Mouse (Mus musculus): ENCODE measurements at regions not wholly inside any gene's neighbourhood (a gene's known extent, or its start where the extent isn't known, plus 50 kb on each side); places are given as distances from the start of the nearest gene placed in this dataset.

- no peak for DNase-seq (ENCODE audit: low spot score)
Observed at GRCm38 (mm10) chr3:154513566-154513965, 82.9 kb upstream of the Cryz start.

DNA sequence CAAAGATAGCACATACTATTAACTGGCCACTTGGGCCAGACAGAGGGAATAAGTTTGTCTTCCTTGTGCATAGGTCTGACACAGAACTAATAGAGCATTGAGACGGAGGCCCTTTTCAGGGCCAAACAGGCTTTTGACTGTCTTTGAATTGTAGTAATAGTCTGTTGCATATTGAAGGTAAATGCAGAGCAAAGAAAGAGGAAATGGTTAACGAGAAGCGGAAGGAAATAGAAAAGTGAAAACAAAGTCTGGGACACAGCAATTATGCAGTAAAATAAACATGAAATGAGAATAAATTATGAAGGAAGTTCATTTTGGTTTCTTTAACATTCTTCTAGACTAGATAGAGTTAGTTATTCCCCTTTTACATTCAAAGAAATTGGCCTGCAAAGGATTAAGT is 86.4 kb upstream of the Cryz start:
- no peak for DNase-seq (ENCODE audit: low spot score)

GRCm38 (mm10) chr3:154509394-154509793 is 87.1 kb upstream of the Cryz start:
- no peak for DNase-seq (ENCODE audit: low spot score)

GRCm38 (mm10) chr3:154493387-154493920 is 103.1 kb upstream of the Cryz start:
- no peak for DNase-seq (ENCODE audit: low spot score)

DNA sequence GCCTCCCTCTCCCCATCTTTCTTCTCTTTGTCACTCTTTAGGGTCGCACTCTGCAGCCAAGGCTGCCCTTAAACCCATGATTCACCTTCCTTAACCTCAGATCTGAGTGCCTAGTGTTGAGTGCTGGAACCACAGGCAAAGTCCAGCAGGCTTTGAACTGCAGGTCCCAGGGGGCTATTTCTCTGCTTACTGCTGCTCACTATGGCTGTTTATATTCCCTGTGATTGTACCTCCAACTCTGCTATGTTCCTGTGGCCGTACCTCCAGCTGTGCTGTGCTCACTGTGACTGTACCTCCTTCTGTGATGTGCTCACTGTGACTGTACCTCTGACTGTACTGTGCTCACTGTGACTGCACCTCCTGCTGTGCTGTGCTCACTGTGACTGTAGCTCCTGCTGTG is 124.1 kb upstream of the Cryz start:
- no peak for DNase-seq (ENCODE audit: low spot score)

- peak; percentile 8 for DNase-seq (ENCODE audit: low spot score)
Observed at GRCm38 (mm10) chr3:154467581-154468374, 128.7 kb upstream of the Cryz start.

DNA sequence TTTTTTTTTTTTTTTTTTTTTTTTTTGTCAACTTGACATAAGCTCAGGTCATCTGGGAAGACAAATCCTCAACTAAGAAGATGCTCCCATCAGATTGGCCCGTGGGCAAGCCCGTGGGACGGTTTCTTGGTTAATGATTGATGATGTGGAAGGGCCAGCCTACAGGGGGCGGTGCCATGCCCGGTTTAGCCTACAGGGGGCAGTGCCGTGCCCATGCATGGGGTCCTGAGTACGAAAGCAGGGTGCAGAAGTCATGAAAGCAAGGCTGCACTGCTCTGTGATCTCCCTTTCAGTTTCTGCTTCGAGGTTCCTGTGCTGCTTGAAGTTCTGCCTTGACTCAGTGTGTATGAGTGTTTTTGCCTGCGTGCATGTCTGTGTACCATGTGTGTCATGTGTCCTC is 127.7 kb upstream of the Lhx8 start:
- DNase-seq (ENCODE audit: low spot score), result no peak

DNA sequence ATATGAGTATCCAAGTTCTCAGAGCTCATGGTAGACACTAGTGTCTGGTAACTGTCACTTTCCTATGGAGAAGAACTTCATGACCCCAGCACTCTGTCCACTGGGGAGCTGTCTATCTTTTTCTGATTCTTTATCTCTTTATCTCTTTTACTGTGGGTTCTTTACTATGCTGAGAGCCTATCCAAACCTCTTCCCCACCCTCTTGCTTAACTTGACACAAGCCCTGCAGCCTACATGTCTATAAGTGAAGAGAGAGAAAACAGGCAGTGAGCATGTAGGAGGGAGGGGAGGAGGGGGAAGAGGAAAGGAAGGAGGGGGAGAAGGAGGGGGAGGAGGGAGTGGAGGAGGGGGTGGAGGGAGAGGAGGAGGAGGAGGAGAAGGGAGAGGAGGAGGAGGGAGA is 122.6 kb upstream of the Lhx8 start:
- DNase-seq (ENCODE audit: low spot score), result no peak

DNA sequence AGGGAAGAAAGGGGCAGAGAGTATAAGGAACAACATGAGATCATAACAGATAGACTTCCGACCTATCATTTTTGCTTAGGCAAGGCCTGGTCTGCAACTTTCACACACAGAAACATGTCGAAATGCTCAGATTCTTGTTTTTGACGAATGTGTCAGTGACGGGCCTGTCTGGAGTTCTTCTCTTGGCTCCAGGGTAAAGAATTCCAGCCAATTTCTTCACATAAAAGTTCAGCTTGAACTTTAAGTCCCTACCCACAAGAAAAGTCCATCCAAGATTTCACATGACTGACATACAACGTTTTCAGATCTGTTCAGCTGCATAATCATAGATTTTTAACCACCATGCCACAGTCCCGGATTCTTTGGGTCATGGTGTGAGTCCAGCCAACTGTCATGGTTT is 122.1 kb upstream of the Lhx8 start:
- no peak for DNase-seq (ENCODE audit: low spot score)

DNA sequence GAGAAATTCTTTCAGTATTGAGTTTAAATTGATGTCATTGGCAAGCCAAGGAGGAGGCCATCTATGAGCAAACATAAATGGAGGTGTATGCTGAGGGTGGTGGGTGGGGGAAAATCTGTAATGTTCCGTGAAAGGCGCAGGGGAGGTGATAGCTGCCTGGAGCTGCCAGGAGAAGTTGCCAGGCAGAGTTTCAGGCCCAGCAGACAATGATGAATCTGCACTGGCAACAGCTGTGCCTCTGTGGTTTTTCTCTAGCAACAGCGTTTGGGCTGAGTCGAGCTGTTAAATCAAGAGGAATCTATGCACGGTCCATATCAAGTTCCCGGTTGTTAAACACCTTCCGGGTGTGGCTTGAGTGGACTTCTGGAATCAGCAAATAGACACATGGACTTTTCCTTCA is 120.7 kb upstream of the Lhx8 start:
- no peak for DNase-seq (ENCODE audit: low spot score)

DNA sequence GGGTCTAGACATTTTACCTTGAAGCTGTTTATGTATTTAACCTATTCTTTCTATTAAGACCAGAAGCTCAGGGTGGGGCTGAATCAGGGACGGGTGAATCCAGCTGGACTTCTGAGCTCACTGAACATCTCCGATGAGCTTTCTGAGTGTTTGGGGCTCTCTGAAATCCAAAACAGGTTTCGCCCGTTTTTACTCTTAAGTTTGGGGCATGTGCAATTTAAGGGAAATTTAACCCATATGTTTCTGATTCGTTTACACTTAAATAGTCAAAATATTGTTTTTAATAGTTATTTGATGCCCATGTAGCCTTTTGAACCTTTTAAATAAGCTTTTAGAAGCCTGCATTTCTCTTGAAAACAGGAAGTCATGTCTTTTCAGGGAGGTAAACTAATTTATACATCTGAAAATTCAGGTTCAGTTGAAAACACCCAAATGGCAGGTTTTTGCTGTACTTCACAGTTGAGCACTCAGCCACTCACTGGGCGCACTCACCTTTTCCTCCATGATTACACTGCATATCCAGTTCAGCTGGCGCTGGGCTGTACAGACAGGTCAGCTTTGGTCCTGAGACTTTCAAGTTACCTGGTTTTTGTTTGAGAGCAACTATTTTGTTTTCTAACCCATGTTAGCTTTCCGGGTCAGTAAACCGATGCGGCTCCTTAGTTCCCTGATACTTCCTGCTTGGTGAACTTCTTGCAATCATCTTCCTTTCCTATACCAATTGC is 113.1 kb upstream of the Lhx8 start:
- DNase-seq (ENCODE audit: low spot score), result no peak

DNA sequence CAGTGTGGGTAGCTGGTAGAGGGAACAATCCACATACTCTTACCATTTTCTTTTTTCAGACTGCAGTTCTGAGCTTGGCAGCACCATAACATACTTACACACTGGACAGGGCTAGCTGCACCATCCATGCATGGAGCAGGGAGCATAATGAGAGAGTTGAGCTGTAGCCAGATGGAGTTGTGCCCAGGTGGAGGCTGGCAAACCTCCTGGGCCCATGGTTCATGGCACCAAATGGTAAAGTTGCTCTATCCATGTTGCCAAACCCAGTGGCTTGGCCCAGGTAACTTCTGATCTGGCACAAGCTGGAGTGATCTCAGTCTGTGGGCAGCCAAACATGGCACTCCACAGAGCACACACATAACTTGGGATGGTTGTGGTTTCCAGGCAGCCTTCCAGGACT is 111.0 kb upstream of the Lhx8 start:
- peak; percentile 5 for DNase-seq (ENCODE audit: low spot score)

- DNase-seq (ENCODE audit: low spot score), result no peak
Observed at GRCm38 (mm10) chr3:154440899-154441298, 110.4 kb upstream of the Lhx8 start.

DNA sequence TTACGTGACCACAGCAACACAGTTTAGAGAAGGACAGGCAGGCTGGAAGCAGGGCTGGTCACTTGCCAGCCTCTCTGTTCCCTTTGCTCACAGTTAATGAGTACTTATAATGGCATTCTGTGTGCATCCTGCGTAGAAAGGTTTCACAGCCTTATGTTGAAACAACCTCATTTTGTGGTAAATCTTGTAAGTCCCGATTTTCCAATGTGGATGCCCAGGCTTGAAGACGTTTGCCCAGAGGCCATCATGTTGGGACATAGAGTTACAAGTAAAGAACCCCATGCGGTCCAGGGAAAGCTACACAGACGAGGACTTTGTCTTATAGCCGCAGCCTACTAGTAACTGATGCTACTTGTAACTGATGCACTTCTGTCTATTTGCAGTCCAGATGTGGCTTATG is 100.4 kb upstream of the Lhx8 start:
- DNase-seq (ENCODE audit: low spot score), result no peak

GRCm38 (mm10) chr3:154429666-154430065 is 99.2 kb upstream of the Lhx8 start:
- DNase-seq (ENCODE audit: low spot score), result no peak

DNA sequence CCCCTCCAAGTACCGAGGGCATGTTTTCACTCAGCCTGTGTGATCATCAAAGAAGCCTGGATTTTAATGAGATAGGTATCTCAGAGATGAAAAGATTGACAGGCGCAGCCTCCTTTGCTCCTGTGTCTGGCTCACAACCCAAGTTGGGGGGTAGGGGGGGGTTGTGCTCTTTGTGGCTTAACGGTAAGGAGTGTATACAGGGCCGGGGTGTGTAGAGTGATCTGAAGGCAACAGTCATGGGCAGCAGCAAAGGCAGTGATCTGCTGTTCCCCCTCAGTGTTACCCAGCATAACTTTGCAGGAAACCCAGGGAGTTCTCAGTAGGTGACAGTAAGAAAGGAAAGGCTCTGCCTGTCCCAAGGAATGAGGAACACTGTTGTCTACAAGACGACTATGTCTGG is 94.1 kb upstream of the Lhx8 start:
- no peak for DNase-seq (ENCODE audit: low spot score)

- DNase-seq (ENCODE audit: low spot score), result no peak
Observed at GRCm38 (mm10) chr3:154421461-154421950, 91.0 kb upstream of the Lhx8 start.

DNA sequence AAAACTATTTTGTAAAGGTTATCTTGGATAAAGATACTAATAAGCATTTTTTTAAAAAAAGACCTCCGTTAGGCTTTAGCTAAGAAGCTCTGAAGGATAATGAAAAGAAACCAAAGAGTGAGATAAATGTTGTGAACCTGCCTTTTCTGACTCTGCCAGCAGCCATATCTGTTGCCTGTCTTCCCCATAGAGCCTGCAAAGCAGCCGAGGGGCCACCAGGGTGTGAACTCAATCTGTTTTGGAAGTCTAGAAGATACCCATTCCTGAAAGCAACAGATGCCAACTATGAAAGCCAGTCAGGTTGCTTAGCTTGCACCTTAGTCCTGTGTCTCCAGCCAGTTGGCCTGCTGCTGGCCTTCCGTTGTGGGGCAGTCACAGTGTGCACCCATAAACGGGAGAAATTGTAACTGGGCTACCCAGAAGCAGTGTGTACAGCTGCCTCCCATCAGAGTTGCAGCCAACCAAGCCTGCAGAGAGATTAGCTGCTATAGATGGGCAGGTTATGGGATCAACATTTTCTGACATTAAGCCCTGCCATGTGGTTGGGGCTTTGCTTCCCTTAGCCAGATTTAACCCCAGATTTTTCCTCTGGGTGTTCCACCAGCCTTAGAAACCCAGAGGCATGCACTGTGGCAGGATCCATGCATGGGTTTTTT is 87.8 kb upstream of the Lhx8 start:
- no peak for DNase-seq (ENCODE audit: low spot score)

GRCm38 (mm10) chr3:154414358-154414757 is 83.9 kb upstream of the Lhx8 start:
- DNase-seq (ENCODE audit: low spot score), result no peak

- no peak for DNase-seq (ENCODE audit: low spot score)
Observed at GRCm38 (mm10) chr3:154410292-154410691, 79.8 kb upstream of the Lhx8 start.

DNA sequence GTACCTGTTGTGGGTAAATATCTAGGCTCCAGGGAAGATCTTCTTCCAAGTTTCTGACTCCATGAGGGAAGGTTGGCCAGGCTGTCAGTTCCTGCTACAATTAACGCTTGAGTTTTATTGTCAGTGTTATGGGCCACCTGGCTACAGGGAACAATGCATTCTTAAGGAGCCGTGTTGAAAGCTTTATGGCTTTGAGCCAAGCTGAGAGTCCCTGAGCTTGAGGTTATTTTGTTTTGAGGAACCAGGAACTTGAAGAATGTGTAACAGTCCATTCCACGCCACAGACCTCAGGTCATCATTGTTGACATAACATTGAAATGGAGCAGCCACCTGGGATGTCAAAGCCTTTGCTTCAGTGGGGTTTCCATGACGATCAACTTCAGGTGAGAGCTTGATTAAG is 71.6 kb upstream of the Lhx8 start:
- DNase-seq (ENCODE audit: low spot score), result no peak

DNA sequence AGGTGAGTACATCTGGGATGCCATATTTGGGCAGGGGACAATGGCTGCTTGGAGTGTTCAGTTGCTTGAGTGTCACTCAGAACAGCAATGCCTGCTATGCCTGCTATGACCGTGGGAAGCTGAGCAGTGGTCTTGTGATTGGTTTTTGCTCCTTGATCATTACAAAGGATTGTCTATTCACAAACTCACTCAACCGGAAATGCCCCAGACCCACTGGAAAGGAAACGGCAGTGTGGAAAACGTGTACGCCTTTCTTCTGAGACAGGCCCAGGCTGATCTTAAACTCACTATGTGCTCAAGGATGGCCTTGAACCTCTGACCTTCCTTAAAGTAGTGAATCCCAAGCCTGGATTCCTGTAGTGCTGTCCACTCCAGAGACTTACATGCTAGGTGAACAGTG is 63.2 kb upstream of the Lhx8 start:
- DNase-seq (ENCODE audit: low spot score), result no peak

GRCm38 (mm10) chr3:154391629-154392028 is 61.2 kb upstream of the Lhx8 start:
- no peak for DNase-seq (ENCODE audit: low spot score)

All from ovary, adult 18-20 months (tissue).